9 mouse cellular contexts compared by ENCODE assay signal in the genomic region with DNA sequence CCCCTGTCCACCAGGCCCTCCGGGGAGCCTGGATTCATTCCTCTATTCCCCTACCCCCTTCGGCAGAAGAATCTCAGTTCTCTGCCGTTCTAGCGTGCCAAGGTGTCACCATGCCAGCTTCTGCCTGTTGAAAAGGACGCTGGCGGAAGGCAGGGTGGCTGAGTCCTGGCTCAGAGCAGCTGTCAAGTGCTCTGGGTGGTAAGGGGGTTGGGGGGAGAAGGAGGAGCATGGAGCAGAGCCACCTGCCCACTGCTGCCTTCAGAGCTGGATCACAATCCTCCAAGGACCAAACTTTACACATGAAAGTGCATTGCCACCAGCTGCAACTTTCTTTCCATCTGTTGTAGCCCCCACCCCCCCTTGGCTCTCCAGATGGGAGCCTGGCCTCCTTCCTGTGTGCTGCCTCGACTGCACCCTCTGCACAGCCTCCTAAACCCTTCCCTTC. TPM values are rescaled to one million over a fixed set of nuclear protein-coding genes. Genes with fewer than 3 reads are reported as not detected.
DNase-seq lines count a peak whose midpoint lies in the region; ATAC-seq and TF ChIP-seq lines count a peak whose summit lies in the region.
"Had no signal": no experiment of that assay in that cellular context is flagged by ENCODE, and none has a peak within 500 bp of the region (broad histone marks: within the 10 kb centered on the region; RNA-seq: fewer than 3 reads in every experiment).

No protein-coding gene starts in this region.

- peak; percentile 44 to 49 for DNase-seq in left cerebral cortex, adult 18-20 months (ENCODE audit: low spot score in 2 of 2)
- DNase-seq in left cerebral cortex, adult 11 months (ENCODE audit: low spot score): no peak
- peak; percentile 82 for DNase-seq in forebrain, postnatal 0 days
- DNase-seq in layer of hippocampus, postnatal 14 days (ENCODE audit: low spot score in 2 of 2): peak; percentile 67 to 88
- peak; percentile 49 to 59 for DNase-seq in right cerebral cortex, postnatal 36 days (ENCODE audit: low spot score in 2 of 2)
- no peak for DNase-seq in retina, embryonic 14.5 days (ENCODE audit: low spot score)
- no peak for DNase-seq in embryo, embryonic 10.5 days (ENCODE audit: low spot score)
- no peak for DNase-seq in kidney, postnatal 36 days

- peak; percentile 86 for ATAC-seq in forebrain, postnatal 0 days
- ATAC-seq: Patski had no signal

- 23% methylated on average over 7 of the region's 7 CpGs for WGBS in forebrain, postnatal 0 days

- no peak overlapping the region for H3K4me3 ChIP-seq in forebrain, postnatal 0 days (ENCODE audit: low read depth, low read length)

- no peak overlapping the region for H3K9ac ChIP-seq in forebrain, postnatal 0 days

- peak overlapping the region; percentile 64 for H3K27ac ChIP-seq in forebrain, postnatal 0 days (ENCODE audit: low read depth, low read length)

- H3K27me3 ChIP-seq in forebrain, postnatal 0 days (ENCODE audit: insufficient read depth, low read length): no peaks in the 10 kb centered on the region
- H3K27me3 ChIP-seq: Patski had no signal

- H3K4me1 ChIP-seq in forebrain, postnatal 0 days (ENCODE audit: insufficient read depth): no peaks in the 10 kb centered on the region

- H3K4me2 ChIP-seq in forebrain, postnatal 0 days (ENCODE audit: low read depth): no peak overlapping the region

- TF ChIP-seq CTCF in forebrain, postnatal 0 days (IDR thresholded peaks at IDR 0.05; ENCODE audit: low read depth): no peak

- no peaks in the 10 kb centered on the region for H3K9me3 ChIP-seq in forebrain, postnatal 0 days (ENCODE audit: low read length)

- peaks cover 43% of the 10 kb centered on the region for H3K36me3 ChIP-seq in forebrain, postnatal 0 days (ENCODE audit: insufficient read depth)

RNA-seq across cellular contexts. Expression of gene Slc35b1, which starts 7.8 kb away (rescaled TPM):
- 10 to 100 TPM; 56.8 to 60.3 TPM for total RNA-seq in left cerebral cortex, adult 18-20 months (2021)
- 103 and 109 TPM in 2 replicates for total RNA-seq in forebrain, postnatal 0 days (2014; rRNA removed)
- polyA plus RNA-seq in forebrain, postnatal 0 days (2015; fragmentation: Nextera tagmentation; extraction: Ambion mirVana): 160 and 179 TPM in 2 replicates
- 10 to 100 TPM; 74.2 to 76.0 TPM for total RNA-seq in layer of hippocampus, postnatal 14 days (2021)

RNA-seq across cellular contexts. Expression of gene Spop, which starts 21.6 kb away (rescaled TPM):
- 100 to 1,000 TPM; 174 to 182 TPM for total RNA-seq in left cerebral cortex, adult 18-20 months (2021)
- total RNA-seq in forebrain, postnatal 0 days (2014; rRNA removed): 59.2 and 70.1 TPM in 2 replicates
- 88.7 and 213 TPM in 2 replicates for polyA plus RNA-seq in forebrain, postnatal 0 days (2015; fragmentation: Nextera tagmentation; extraction: Ambion mirVana)
- 100 to 1,000 TPM; 151 to 155 TPM for total RNA-seq in layer of hippocampus, postnatal 14 days (2021)

RNA-seq across cellular contexts. Expression of gene Fam117a, which starts 55.4 kb away (rescaled TPM):
- total RNA-seq in left cerebral cortex, adult 18-20 months (2021): 1 to 10 TPM; 3.5 to 4.3 TPM
- 5.5 TPM in 2 replicates for total RNA-seq in forebrain, postnatal 0 days (2014; rRNA removed)
- 1.0 and 1.8 TPM in 2 replicates for polyA plus RNA-seq in forebrain, postnatal 0 days (2015; fragmentation: Nextera tagmentation; extraction: Ambion mirVana)
- total RNA-seq in layer of hippocampus, postnatal 14 days (2021): 1 to 10 TPM; 3.0 to 3.8 TPM

Comparison
In these comparisons a context has a peak if more than half of its experiments do, and no peak if none do; other contexts are left out.
1. DNase-seq: peak in left cerebral cortex, adult 18-20 months (2 of 2), forebrain, postnatal 0 days (single experiment), layer of hippocampus, postnatal 14 days (2 of 2) and right cerebral cortex, postnatal 36 days (2 of 2); none in left cerebral cortex, adult 11 months (single experiment), retina, embryonic 14.5 days (single experiment), embryo, embryonic 10.5 days (single experiment) and kidney, postnatal 36 days (0 of 2).